Mouse (Mus musculus) limb, embryonic 14.5 days (tissue): ENCODE data around the gene E2f8. TPM values are rescaled to one million over a fixed set of nuclear protein-coding genes. Genes with fewer than 3 reads are reported as not detected.

Source experiments
- ATAC-seq: fragments of 200-750 bp; cut with Nextera tagmentation; 2 replicates; pipeline ENCODE4 v1.8.0; 2017; ENCODE audit warnings: low read depth, moderate number of reproducible peaks, moderate TSS enrichment; ENCODE audit not compliant: low FRiP score
- DNase-seq: peaks from one replicate; pipeline ENCODE4 v3.0.0-alpha.2; 2015; ENCODE audit warnings: low spot score
- H3K27ac ChIP-seq: fragments of 300-500 bp; sonication (generic); replicated peaks from 2 replicates; pipeline ENCODE4 v1.5.1; 2014; ENCODE audit warnings: low read depth, mild to moderate bottlenecking, low read length, moderate library complexity, mixed read lengths
- H3K27me3 ChIP-seq: fragments of 300-500 bp; sonication (generic); 2 replicates; pipeline ENCODE4 v1.6.1; 2014; ENCODE audit warnings: low read length, mixed read lengths; ENCODE audit not compliant: control insufficient read depth, insufficient read depth
- H3K36me3 ChIP-seq: fragments of 300-500 bp; sonication (generic); 2 replicates; pipeline ENCODE4 v1.6.1; 2014; ENCODE audit warnings: mild to moderate bottlenecking, low read length, moderate library complexity, mixed read lengths; ENCODE audit not compliant: control insufficient read depth, insufficient read depth
- H3K4me1 ChIP-seq: fragments of 300-500 bp; sonication (generic); 2 replicates; pipeline ENCODE4 v1.6.1; 2014; ENCODE audit warnings: antibody characterized with exemption, low read length, mixed read lengths; ENCODE audit not compliant: control insufficient read depth, insufficient read depth
- H3K4me2 ChIP-seq: fragments of 300-500 bp; sonication (generic); replicated peaks from 2 replicates; pipeline ENCODE4 v1.6.1; 2014; ENCODE audit warnings: low read depth, mild to moderate bottlenecking, low read length, moderate library complexity; ENCODE audit not compliant: severe bottlenecking
- H3K4me3 ChIP-seq: fragments of 300-500 bp; sonication (generic); replicated peaks from 2 replicates; pipeline ENCODE4 v1.5.1; 2014; ENCODE audit warnings: low read length
- H3K9ac ChIP-seq: fragments of 300-500 bp; sonication (generic); 2 replicates; pipeline ENCODE4 v1.6.1; 2014; ENCODE audit warnings: mild to moderate bottlenecking, low read depth, low read length, moderate library complexity; ENCODE audit not compliant: severe bottlenecking
- H3K9me3 ChIP-seq: fragments of 300-500 bp; sonication (generic); 2 replicates; pipeline ENCODE4 v1.6.1; 2016; ENCODE audit warnings: low read length; ENCODE audit not compliant: control insufficient read depth
- POLR2A ChIP-seq: fragments of 200-500 bp; IDR thresholded peaks from 2 replicates; pipeline ENCODE4 v1.8.0; 2012; ENCODE audit warnings: inconsistent platforms, mild to moderate bottlenecking, moderate library complexity, borderline replicate concordance; ENCODE audit not compliant: insufficient read depth, insufficient read length; ENCODE audit errors: extremely low read depth
- WGBS: fragments of 180-500 bp; shearing (Covaris S2); extraction: QIAGEN DNeasy Blood & Tissue Kit; methylation state at CpG from one replicate; pipeline ENCODE4 v1.1.7; 2014; 5-methylcytosine and 5-hydroxymethylcytosine counted together
- polyA plus RNA-seq, 2 experiments: library from polyadenylated mRNA; depleted of rRNA in 1 of 2; stranded (reverse) in 1 of 2; unstranded in 1 of 2; fragments of >200 nt; fragmentation: Nextera tagmentation in 1 of 2; extraction: Ambion mirVana in 1 of 2; gene quantifications; 2 replicates each; pipeline versions ENCODE4 v1.2.1 to v1.2.3; 2012 to 2014

Gene E2f8
- polyA plus RNA-seq, 2 experiments = 16.7 to 23.4 TPM

- Histone ChIP-seq H3K4me2 (no peak overlapping the region), H3K4me1 (no peaks in the 10 kb centered on the region), H3K27me3 (no peaks in the 10 kb centered on the region), H3K9me3 (no peaks in the 10 kb centered on the region), H3K4me3 (no peak overlapping the region), H3K9ac (no peak overlapping the region), H3K27ac (no peak overlapping the region), H3K36me3 (peaks cover 94% of the 10 kb centered on the region)
- TF ChIP-seq POLR2A = no peak
- ATAC-seq (no peak; the same call in 1 of the 2 replicates), DNase-seq (no peak)
- WGBS = 82% methylated on average over 6 of the region's 6 CpGs
These were observed 11.3 kb downstream of the E2f8 start for GRCm38 (mm10) chr7:48870144-48870543.

- no peak for TF ChIP-seq POLR2A
- no peak overlapping the region for H3K9ac ChIP-seq
- H3K36me3 ChIP-seq = peaks cover 69% of the 10 kb centered on the region
- no peak overlapping the region for H3K27ac ChIP-seq
- no peaks in the 10 kb centered on the region for H3K4me1 ChIP-seq
- H3K4me3 ChIP-seq = no peak overlapping the region
- no peak for DNase-seq
- no peaks in the 10 kb centered on the region for H3K27me3 ChIP-seq
- no peak for ATAC-seq
- WGBS = 93% methylated on average over 18 of the region's 18 CpGs
- H3K4me2 ChIP-seq = no peak overlapping the region
- H3K9me3 ChIP-seq = no peaks in the 10 kb centered on the region
These were observed 13.8 kb downstream of the E2f8 start for GRCm38 (mm10) chr7:48867576-48867975.

GRCm38 (mm10) chr7:48864671-48865458 is 16.5 kb downstream of the E2f8 start:
- WGBS = 86% methylated on average over 9 of the region's 9 CpGs

GRCm38 (mm10) chr7:48864199-48864598 is 17.2 kb downstream of the E2f8 start:
- Histone ChIP-seq H3K4me2 (no peak overlapping the region), H3K9ac (no peak overlapping the region), H3K27me3 (no peaks in the 10 kb centered on the region), H3K9me3 (no peaks in the 10 kb centered on the region), H3K4me1 (no peaks in the 10 kb centered on the region), H3K4me3 (no peak overlapping the region), H3K36me3 (peaks cover 35% of the 10 kb centered on the region), H3K27ac (no peak overlapping the region)
- ATAC-seq (no peak), DNase-seq (no peak)
- TF ChIP-seq POLR2A = no peak

More at GRCm38 (mm10) chr7:48864671-48865458, 16.5 kb downstream of the E2f8 start:
- Histone ChIP-seq H3K4me1 (no peaks in the 10 kb centered on the region), H3K27ac (no peak overlapping the region), H3K27me3 (no peaks in the 10 kb centered on the region), H3K4me3 (no peak overlapping the region), H3K9ac (no peak overlapping the region), H3K4me2 (no peak overlapping the region), H3K9me3 (no peaks in the 10 kb centered on the region), H3K36me3 (peaks cover 42% of the 10 kb centered on the region)
- TF ChIP-seq POLR2A = no peak
- DNase-seq (no peak), ATAC-seq (no peak)

- no peaks in the 10 kb centered on the region for H3K9me3 ChIP-seq
- DNase-seq (no peak), ATAC-seq (no peak)
- 87% methylated on average over 4 of the region's 4 CpGs for WGBS
- H3K27me3 ChIP-seq = no peaks in the 10 kb centered on the region
- H3K4me3 ChIP-seq = no peak overlapping the region
- peaks cover 16% of the 10 kb centered on the region for H3K36me3 ChIP-seq
- TF ChIP-seq POLR2A = no peak
- no peak overlapping the region for H3K9ac ChIP-seq
- H3K4me2 ChIP-seq = no peak overlapping the region
- no peak overlapping the region for H3K27ac ChIP-seq
- H3K4me1 ChIP-seq = no peaks in the 10 kb centered on the region
These were observed 19.6 kb downstream of the E2f8 start for GRCm38 (mm10) chr7:48861796-48862195.
